Comparison of ENCODE assay signal across 8 mouse cellular contexts in genomic region chr1:80106269-80106668, GRCm38 (mm10).
A peak's percentile ranks its signal among the peaks of the same experiment; 100 is the strongest.
DNase-seq lines count a peak whose midpoint lies in the region; ATAC-seq and TF ChIP-seq lines count a peak whose summit lies in the region.

No protein-coding gene starts in this region.

- ATAC-seq in forebrain, embryonic 12.5 days (ENCODE audit: low FRiP score) = peak; percentile 33; the same call in 1 of the 2 replicates
- peak; percentile 22; the same call in 1 of the 2 replicates for ATAC-seq in midbrain, embryonic 11.5 days (ENCODE audit: low FRiP score)
- ATAC-seq in midbrain, embryonic 16.5 days = no peak
- ATAC-seq in activated CD4-positive, CD25-positive, alpha-beta regulatory T cell, adult 4 months = no peak

- no peak overlapping the region for H3K4me3 ChIP-seq in forebrain, embryonic 12.5 days (replicated peaks)
- H3K4me3 ChIP-seq in forebrain, embryonic 10.5 days = no peak overlapping the region
- H3K4me3 ChIP-seq in midbrain, embryonic 11.5 days (ENCODE audit: low read depth, low read length) = no peak overlapping the region
- no peak overlapping the region for H3K4me3 ChIP-seq in midbrain, embryonic 16.5 days (ENCODE audit: low read depth, low read length)

- no peaks in the 10 kb centered on the region for H3K36me3 ChIP-seq in forebrain, embryonic 12.5 days (replicated peaks)
- no peaks in the 10 kb centered on the region for H3K36me3 ChIP-seq in forebrain, embryonic 10.5 days (replicated peaks)
- H3K36me3 ChIP-seq in midbrain, embryonic 11.5 days (ENCODE audit: control insufficient read depth, insufficient read depth, low read length) = no peaks in the 10 kb centered on the region
- no peaks in the 10 kb centered on the region for H3K36me3 ChIP-seq in midbrain, embryonic 16.5 days (ENCODE audit: control insufficient read depth, insufficient read depth, low read length)

- no peaks in the 10 kb centered on the region for H3K9me3 ChIP-seq in forebrain, embryonic 12.5 days
- H3K9me3 ChIP-seq in forebrain, embryonic 10.5 days = no peaks in the 10 kb centered on the region
- no peaks in the 10 kb centered on the region for H3K9me3 ChIP-seq in midbrain, embryonic 11.5 days (ENCODE audit: control insufficient read depth, low read length)
- no peaks in the 10 kb centered on the region for H3K9me3 ChIP-seq in midbrain, embryonic 16.5 days (replicated peaks; ENCODE audit: control insufficient read depth, low read length, poor library complexity, severe bottlenecking)

- no peaks in the 10 kb centered on the region for H3K4me1 ChIP-seq in forebrain, embryonic 12.5 days
- H3K4me1 ChIP-seq in forebrain, embryonic 10.5 days = no peaks in the 10 kb centered on the region
- no peaks in the 10 kb centered on the region for H3K4me1 ChIP-seq in midbrain, embryonic 11.5 days (ENCODE audit: control insufficient read depth, insufficient read depth, low read length)
- no peaks in the 10 kb centered on the region for H3K4me1 ChIP-seq in midbrain, embryonic 16.5 days (ENCODE audit: control insufficient read depth, insufficient read depth, low read length)

- no peak overlapping the region for H3K9ac ChIP-seq in forebrain, embryonic 12.5 days
- no peak overlapping the region for H3K9ac ChIP-seq in midbrain, embryonic 11.5 days (ENCODE audit: low read length)
- H3K9ac ChIP-seq in midbrain, embryonic 16.5 days (ENCODE audit: low read depth, low read length) = no peak overlapping the region

- no peak for TF ChIP-seq POLR2A in brain, embryonic 14.5 days (IDR thresholded peaks at IDR 0.05; ENCODE audit: borderline replicate concordance, extremely low read depth, insufficient read depth, insufficient read length, poor library complexity, severe bottlenecking)

- WGBS in forebrain, embryonic 12.5 days = 74% methylated on average over 2 of the region's 2 CpGs
- WGBS in forebrain, embryonic 10.5 days = 81% methylated on average over 2 of the region's 2 CpGs
- 86% methylated on average over 2 of the region's 2 CpGs for WGBS in midbrain, embryonic 11.5 days
- 61% methylated on average over 2 of the region's 2 CpGs for WGBS in midbrain, embryonic 16.5 days

- no peak for DNase-seq in forebrain, embryonic 10.5 days (ENCODE audit: extremely low spot score, low spot score)
- peak; percentile 86 for DNase-seq in midbrain, embryonic 11.5 days (ENCODE audit: low spot score, missing footprints)
- DNase-seq in brain, embryonic 14.5 days (ENCODE audit: low read depth) = peak; percentile 50
- DNase-seq in induced T-regulatory cell, adult 2 months (ENCODE audit: low read depth) = peak; percentile 45
- DNase-seq in naive thymus-derived CD4-positive, alpha-beta T cell, adult 2 months (ENCODE audit: low read depth) = peak; percentile 33

- H3K4me2 ChIP-seq in forebrain, embryonic 12.5 days = no peak overlapping the region
- no peak overlapping the region for H3K4me2 ChIP-seq in midbrain, embryonic 11.5 days
- no peak overlapping the region for H3K4me2 ChIP-seq in midbrain, embryonic 16.5 days (ENCODE audit: low read length)

- H3K27me3 ChIP-seq in forebrain, embryonic 12.5 days = no peaks in the 10 kb centered on the region
- H3K27me3 ChIP-seq in forebrain, embryonic 10.5 days (ENCODE audit: poor library complexity, severe bottlenecking) = no peaks in the 10 kb centered on the region
- H3K27me3 ChIP-seq in midbrain, embryonic 11.5 days (ENCODE audit: control insufficient read depth, insufficient read depth, low read length) = no peaks in the 10 kb centered on the region
- no peaks in the 10 kb centered on the region for H3K27me3 ChIP-seq in midbrain, embryonic 16.5 days (ENCODE audit: control insufficient read depth, insufficient read depth, low read depth, low read length)

- no peak for TF ChIP-seq CTCF in brain, embryonic 14.5 days (IDR thresholded peaks at IDR 0.05; ENCODE audit: borderline replicate concordance, extremely low read depth, insufficient read depth, insufficient read length)

- no peak overlapping the region for H3K27ac ChIP-seq in forebrain, embryonic 12.5 days
- no peak overlapping the region for H3K27ac ChIP-seq in forebrain, embryonic 10.5 days
- H3K27ac ChIP-seq in midbrain, embryonic 11.5 days (ENCODE audit: low read depth, low read length) = no peak overlapping the region
- H3K27ac ChIP-seq in midbrain, embryonic 16.5 days (ENCODE audit: low read length) = no peak overlapping the region

Comparison
In these comparisons a context has a peak if more than half of its experiments do, and no peak if none do; other contexts are left out.
1. ATAC-seq: peak in forebrain, embryonic 12.5 days (single experiment) and midbrain, embryonic 11.5 days (single experiment); none in midbrain, embryonic 16.5 days (single experiment) and activated CD4-positive, CD25-positive, alpha-beta regulatory T cell, adult 4 months (single experiment).